ENCODE assay signal across 23 mouse cellular contexts in genomic region chr11:6766725-6767124, GRCm38 (mm10).
DNase-seq lines count a peak whose midpoint lies in the region; TF ChIP-seq lines count a peak whose summit lies in the region.
"Had no signal": no experiment of that assay in that cellular context is flagged by ENCODE, and none has a peak within 500 bp of the region (broad histone marks: within the 10 kb centered on the region; RNA-seq: fewer than 3 reads in every experiment).

No protein-coding gene starts in this region.

- intact Hi-C loops in left cerebral cortex, postnatal 36 days (cut with DNase I) = loop anchor here (10.0 kb wide), 1 partner anchor 378 kb away; no protein-coding TSS in a partner anchor
- intact Hi-C loops in left cerebral cortex, postnatal 4 days (cut with DNase I) = no loop called here

- no peak overlapping the region for H3ac ChIP-seq in myocyte (ENCODE audit: control insufficient read depth, insufficient read length)

- H3K79me2 ChIP-seq in myocyte (ENCODE audit: control insufficient read depth, insufficient read depth) = no peaks in the 10 kb centered on the region

- no peaks in the 10 kb centered on the region for H3K36me3 ChIP-seq in myocyte (ENCODE audit: control insufficient read depth, insufficient read depth)
- H3K36me3 ChIP-seq: embryonic facial prominence, embryonic 15.5 days; hindbrain, embryonic 10.5 days; intestine, embryonic 15.5 days; limb, embryonic 12.5 days; neural tube, embryonic 12.5 days; stomach, embryonic 15.5 days had no signal

- TF ChIP-seq POLR2A in myocyte (IDR thresholded peaks at IDR 0.05; ENCODE audit: insufficient read length, low read depth) = no peak

- H3K4me3 ChIP-seq in myocyte = no peak overlapping the region
- H3K4me3 ChIP-seq: embryonic facial prominence, embryonic 15.5 days; gastrocnemius, adult 2 months; hindbrain, embryonic 10.5 days; intestine, embryonic 15.5 days; limb, embryonic 12.5 days; neural tube, embryonic 12.5 days; stomach, embryonic 15.5 days had no signal

- peak; percentile 31 to 40 for DNase-seq in frontal cortex, postnatal 36 days (ENCODE audit: low spot score in 2 of 2)
- no peak for DNase-seq in frontal cortex, postnatal 25 days (ENCODE audit: low spot score in 2 of 2)
- peak; percentile 21 to 27 for DNase-seq in left cerebral cortex, postnatal 36 days (ENCODE audit: low spot score in 2 of 2)
- no peak for DNase-seq in left cerebral cortex, postnatal 4 days
- peak; percentile 43 for DNase-seq in telencephalon, adult 2 months (ENCODE audit: low read depth, low spot score)
- no peak for DNase-seq in lung, postnatal 36 days
- DNase-seq: adrenal gland, postnatal 14 days; cerebellum, adult 8-10 months; cerebellum, postnatal 36 days; gastrocnemius, adult 2 months; kidney, postnatal 36 days; layer of hippocampus, postnatal 36 days; liver, postnatal 0 days had no signal

- H3K27me3 ChIP-seq in myocyte (ENCODE audit: control insufficient read depth, insufficient read depth, insufficient read length) = no peaks in the 10 kb centered on the region
- H3K27me3 ChIP-seq: embryonic facial prominence, embryonic 15.5 days; intestine, embryonic 15.5 days; limb, embryonic 12.5 days; stomach, embryonic 15.5 days had no signal

- H3K4me2 ChIP-seq in myocyte (ENCODE audit: low read depth) = no peak overlapping the region
- H3K4me2 ChIP-seq: embryonic facial prominence, embryonic 15.5 days; heart, embryonic 11.5 days; intestine, embryonic 15.5 days; limb, embryonic 12.5 days; liver, embryonic 11.5 days; midbrain, embryonic 11.5 days; neural tube, embryonic 12.5 days; stomach, embryonic 15.5 days had no signal

TF ChIP-seq in myocyte, 11 proteins besides CTCF, POLR2A, EP300 and RAD21:
- peak; percentile 38 for TF ChIP-seq TCF12 (IDR thresholded peaks at IDR 0.05; ENCODE audit: insufficient read depth, poor library complexity, severe bottlenecking)
- TF ChIP-seq MYOG (IDR thresholded peaks at IDR 0.05; ENCODE audit: control insufficient read depth in 1 of 3, insufficient read depth in 1 of 3, insufficient read length in 2 of 3, low read depth in 2 of 3) = peak; percentile 24 to 92 (median 83)
- TF ChIP-seq MYOD1 (IDR thresholded peaks at IDR 0.05; ENCODE audit: control insufficient read depth in 1 of 3, insufficient read length in 2 of 3, low read depth in 2 of 3) = peak in 2 of 3 experiments; percentile 38 to 84
- peak; percentile 75 for TF ChIP-seq TCF3 (IDR thresholded peaks at IDR 0.05; ENCODE audit: insufficient read length, low read depth)
- TF ChIP-seq MAX (IDR thresholded peaks at IDR 0.05; ENCODE audit: low read depth) = no peak

Comparison
In these comparisons a context has a peak if more than half of its experiments do, and no peak if none do; other contexts are left out.
1. DNase-seq: peak in frontal cortex, postnatal 36 days (2 of 2), left cerebral cortex, postnatal 36 days (2 of 2) and telencephalon, adult 2 months (single experiment); none in frontal cortex, postnatal 25 days (0 of 2), left cerebral cortex, postnatal 4 days (single experiment) and lung, postnatal 36 days (single experiment).